ENCODE assay signal across 18 mouse cellular contexts in genomic region chr17:5710320-5711104, GRCm38 (mm10).
A peak's percentile ranks its signal among the peaks of the same experiment; 100 is the strongest.
DNase-seq lines count a peak whose midpoint lies in the region; ATAC-seq and TF ChIP-seq lines count a peak whose summit lies in the region.
"Had no signal": no experiment of that assay in that cellular context is flagged by ENCODE, and none has a peak within 500 bp of the region (broad histone marks: within the 10 kb centered on the region; RNA-seq: fewer than 3 reads in every experiment).

No protein-coding gene starts in this region.

- no peaks in the 10 kb centered on the region for H3K36me3 ChIP-seq in heart, embryonic 11.5 days (ENCODE audit: control insufficient read depth, insufficient read depth, low read length)
- no peaks in the 10 kb centered on the region for H3K36me3 ChIP-seq in neural tube, embryonic 13.5 days
- no peaks in the 10 kb centered on the region for H3K36me3 ChIP-seq in midbrain, postnatal 0 days (ENCODE audit: insufficient read depth, low read length)
- H3K36me3 ChIP-seq: lung, embryonic 15.5 days had no signal

- 0 out of 2 replicates have a peak, but pooled peaks cover 2% of the 10 kb centered on the region for H3K27me3 ChIP-seq in heart, embryonic 11.5 days (ENCODE audit: control insufficient read depth, insufficient read depth, low read length)
- no peaks in the 10 kb centered on the region for H3K27me3 ChIP-seq in neural tube, embryonic 13.5 days
- H3K27me3 ChIP-seq in midbrain, postnatal 0 days (ENCODE audit: insufficient read depth, low read length), result no peaks in the 10 kb centered on the region
- H3K27me3 ChIP-seq: lung, embryonic 15.5 days; Patski had no signal

- no peak overlapping the region for H3K27ac ChIP-seq in heart, embryonic 11.5 days (ENCODE audit: low read depth, low read length)
- peak overlapping the region; percentile 33; the same call in 1 of the 2 replicates for H3K27ac ChIP-seq in neural tube, embryonic 13.5 days (replicated peaks)
- no peak overlapping the region for H3K27ac ChIP-seq in midbrain, postnatal 0 days (ENCODE audit: low read depth, low read length)
- H3K27ac ChIP-seq: lung, embryonic 15.5 days had no signal

- H3K4me3 ChIP-seq in heart, embryonic 11.5 days (ENCODE audit: low read depth, low read length), result no peak overlapping the region
- H3K4me3 ChIP-seq in neural tube, embryonic 13.5 days, result no peak overlapping the region
- H3K4me3 ChIP-seq in midbrain, postnatal 0 days (ENCODE audit: low read depth, low read length), result no peak overlapping the region
- H3K4me3 ChIP-seq: lung, embryonic 15.5 days had no signal

- H3K4me1 ChIP-seq in heart, embryonic 11.5 days (ENCODE audit: control insufficient read depth, insufficient read depth, low read length), result peaks cover 17% of the 10 kb centered on the region
- H3K4me1 ChIP-seq in neural tube, embryonic 13.5 days (replicated peaks), result peaks cover 27% of the 10 kb centered on the region
- H3K4me1 ChIP-seq in midbrain, postnatal 0 days (ENCODE audit: insufficient read depth, low read length), result peaks cover 3% of the 10 kb centered on the region; the same call in 1 of the 2 replicates

- H3K9me3 ChIP-seq in heart, embryonic 11.5 days (replicated peaks; ENCODE audit: control insufficient read depth, low read length), result no peaks in the 10 kb centered on the region
- no peaks in the 10 kb centered on the region for H3K9me3 ChIP-seq in neural tube, embryonic 13.5 days
- no peaks in the 10 kb centered on the region for H3K9me3 ChIP-seq in midbrain, postnatal 0 days (ENCODE audit: low read length)
- H3K9me3 ChIP-seq: lung, embryonic 15.5 days had no signal

- DNase-seq in heart, adult 18-20 months, result no peak
- DNase-seq in neural tube, embryonic 10.5 days (ENCODE audit: extremely low spot score, low spot score), result no peak
- DNase-seq in midbrain, postnatal 0 days (ENCODE audit: low spot score), result peak; percentile 26
- DNase-seq in right cerebral cortex, adult 2 months (ENCODE audit: low spot score in 2 of 2), result no peak
- no peak for DNase-seq in ovary, postnatal 14 days (ENCODE audit: low spot score)
- DNase-seq: cerebellum, adult 18-20 months; forebrain, postnatal 0 days; gastrocnemius, postnatal 10 days; heart, postnatal 4 days; kidney, adult 11 months; kidney, postnatal 25 days; left cerebral cortex, postnatal 4 days; thymus, postnatal 36 days had no signal

- H3K4me2 ChIP-seq in heart, embryonic 11.5 days, result no peak overlapping the region
- no peak overlapping the region for H3K4me2 ChIP-seq in neural tube, embryonic 13.5 days
- H3K4me2 ChIP-seq in midbrain, postnatal 0 days (ENCODE audit: low read depth, low read length, poor library complexity, severe bottlenecking), result no peak overlapping the region
- H3K4me2 ChIP-seq: liver, embryonic 11.5 days; lung, embryonic 15.5 days had no signal

- no peak overlapping the region for H3K9ac ChIP-seq in heart, embryonic 11.5 days (ENCODE audit: low read depth, low read length)
- H3K9ac ChIP-seq in neural tube, embryonic 13.5 days, result no peak overlapping the region
- H3K9ac ChIP-seq in midbrain, postnatal 0 days (replicated peaks; ENCODE audit: low read length, poor library complexity, severe bottlenecking), result no peak overlapping the region
- H3K9ac ChIP-seq: forebrain, postnatal 0 days; lung, embryonic 15.5 days had no signal

- TF ChIP-seq CTCF in midbrain, postnatal 0 days (IDR thresholded peaks at IDR 0.05), result no peak

- WGBS in heart, embryonic 11.5 days (ENCODE audit: insufficient replicate concordance), result 39% methylated on average over 7 of the region's 7 CpGs
- WGBS in neural tube, embryonic 13.5 days, result 46% methylated on average over 7 of the region's 7 CpGs
- WGBS in midbrain, postnatal 0 days, result 58% methylated on average over 7 of the region's 7 CpGs

- 0 out of 2 replicates have a peak, but pooled peaks have one; percentile 52 for ATAC-seq in heart, embryonic 11.5 days (replicated peaks; ENCODE audit: insufficient number of reproducible peaks, low FRiP score, low TSS enrichment)
- ATAC-seq in neural tube, embryonic 13.5 days (ENCODE audit: low read depth), result peak; percentile 32; the same call in 1 of the 2 replicates
- no peak for ATAC-seq in midbrain, postnatal 0 days (ENCODE audit: low FRiP score)
- ATAC-seq: forebrain, postnatal 0 days; Patski had no signal
